Mouse (Mus musculus) layer of hippocampus, postnatal 14 days (tissue): ENCODE measurements around the gene Krtap16-1. TPM values are rescaled to one million over a fixed set of nuclear protein-coding genes. Genes with fewer than 3 reads are reported as not detected.

Experiments
- DNase-seq, 2 experiments: peaks; one replicate each; pipeline ENCODE4 v3.0.0; 2021 to 2022; ENCODE audit warnings: low spot score in 2 of 2, mixed read lengths in 1 of 2
- total RNA-seq, 2 experiments: library from RNA; stranded (reverse); gene quantifications; 2 replicates each; pipeline ENCODE4 v1.2.3; 2021

Gene Krtap16-1
- total RNA-seq, 2 experiments from 2014 or later, result not detected

GRCm38 (mm10) chr11:99965961-99966360, 20.4 kb downstream of the Krtap16-1 start:
- no peak for DNase-seq

GRCm38 (mm10) chr11:99964213-99964612, 22.2 kb downstream of the Krtap16-1 start:
- no peak for DNase-seq

GRCm38 (mm10) chr11:99948175-99948574, 38.2 kb downstream of the Krtap16-1 start, which contains the start of gene Krtap9-5:
TSS of gene Krtap9-5 (plus strand) at chr11:99948475.
- DNase-seq, result no peak

- no peak for DNase-seq
Observed at GRCm38 (mm10) chr11:99937751-99938264, 48.6 kb downstream of the Krtap16-1 start.

- DNase-seq, result no peak
Observed at GRCm38 (mm10) chr11:99935991-99936390, 50.4 kb downstream of the Krtap16-1 start, which contains the start of gene Krtap31-2. TSS of gene Krtap31-2 (plus strand) at chr11:99936291.

Other genes starting within 250 kb of the Krtap16-1 start
- not detected for gene Gm11595, start 213.7 kb downstream of the Krtap16-1 start, total RNA-seq
- not detected for gene Krtap4-8, start 205.9 kb downstream of the Krtap16-1 start, total RNA-seq
- not detected for gene Krtap4-9, start 201.4 kb downstream of the Krtap16-1 start, total RNA-seq
- gene Gm11596, start 193.1 kb downstream of the Krtap16-1 start, total RNA-seq, result not detected
- not detected for gene Gm11569, start 187.7 kb downstream of the Krtap16-1 start, total RNA-seq
- gene Gm11554, start 182.2 kb downstream of the Krtap16-1 start, total RNA-seq, result not detected
- not detected for gene Krtap4-13, start 176.7 kb downstream of the Krtap16-1 start, total RNA-seq
- not detected for gene Gm11564, start 170.9 kb downstream of the Krtap16-1 start, total RNA-seq
- not detected for gene 2300003K06Rik, start 148.5 kb downstream of the Krtap16-1 start, total RNA-seq
- not detected for gene Krtap4-16, start 135.0 kb downstream of the Krtap16-1 start, total RNA-seq
- not detected for gene Gm11568, start 128.7 kb downstream of the Krtap16-1 start, total RNA-seq
- not detected for gene Gm11559, start 122.1 kb downstream of the Krtap16-1 start, total RNA-seq
- gene Krtap9-1, start 113.2 kb downstream of the Krtap16-1 start, total RNA-seq, result not detected
- gene Gm11567, start 107.4 kb downstream of the Krtap16-1 start, total RNA-seq, result not detected
- gene Krtap31-1, start 78.7 kb downstream of the Krtap16-1 start, total RNA-seq, result not detected
- gene Gm11565, start 71.8 kb downstream of the Krtap16-1 start, total RNA-seq, result not detected
- gene Krtap31-2, start 50.3 kb downstream of the Krtap16-1 start, total RNA-seq, result not detected
- gene Krtap9-5, start 38.1 kb downstream of the Krtap16-1 start, total RNA-seq, result not detected
- gene Krtap29-1, start 7.5 kb downstream of the Krtap16-1 start, total RNA-seq, result not detected
- not detected for gene Krtap17-1, start 7.4 kb upstream of the Krtap16-1 start, total RNA-seq
- gene Krt33a, start 29.6 kb upstream of the Krtap16-1 start, total RNA-seq, result not detected
- not detected for gene Krt33b, start 43.3 kb upstream of the Krtap16-1 start, total RNA-seq
- gene Krt34, start 55.0 kb upstream of the Krtap16-1 start, total RNA-seq, result not detected
- not detected for gene Krt31, start 64.0 kb upstream of the Krtap16-1 start, total RNA-seq
- not detected for gene Krt32, start 101.6 kb upstream of the Krtap16-1 start, total RNA-seq
- not detected for gene Krt35, start 109.6 kb upstream of the Krtap16-1 start, total RNA-seq
- gene Krt36, start 119.0 kb upstream of the Krtap16-1 start, total RNA-seq, result not detected
- not detected for gene Krt13, start 135.0 kb upstream of the Krtap16-1 start, total RNA-seq
- 1 to 10 TPM in 1 of 2 experiments, under 1 TPM in 1; 0.55 to 1.2 TPM for gene Krt15, start 149.3 kb upstream of the Krtap16-1 start, total RNA-seq
- gene Krt19, start 162.1 kb upstream of the Krtap16-1 start, total RNA-seq, result under 1 TPM; 0.48 to 0.81 TPM
- 1 to 10 TPM; 1.8 to 2.1 TPM for gene Krt9, start 206.6 kb upstream of the Krtap16-1 start, total RNA-seq
- not detected for gene Krt14, start 221.0 kb upstream of the Krtap16-1 start, total RNA-seq